Mouse (Mus musculus) thymus, adult 2 months (tissue): ENCODE measurements at regions not wholly inside any gene's neighbourhood (a gene's known extent, or its start where the extent isn't known, plus 50 kb on each side); places are given as distances from the start of the nearest gene placed in this dataset.

Source experiments
- CTCF ChIP-seq: fragments of 200-500 bp; IDR thresholded peaks from 2 replicates; pipeline ENCODE4 v1.5.1; 2012; ENCODE audit warnings: mild to moderate bottlenecking, control low read depth, low read length, moderate library complexity, borderline replicate concordance; ENCODE audit not compliant: control insufficient read depth, poor library complexity, insufficient read depth; ENCODE audit errors: extremely low read depth
- POLR2A ChIP-seq: fragments of 200-500 bp; IDR thresholded peaks from 2 replicates; pipeline ENCODE4 v1.6.1; 2012; ENCODE audit warnings: mild to moderate bottlenecking, low read length, control low read depth, moderate library complexity; ENCODE audit not compliant: control insufficient read depth, poor library complexity, insufficient read depth; ENCODE audit errors: extremely low read depth

GRCm38 (mm10) chr7:111877591-111877990 lies 97.8 kb upstream of the Galnt18 start:
- no peak for TF ChIP-seq CTCF
- no peak for TF ChIP-seq POLR2A
